Comparison of ENCODE assay signal across 17 mouse cellular contexts in genomic region chr12:100977551-100977950, GRCm38 (mm10).
"Had no signal": no experiment of that assay in that cellular context is flagged by ENCODE, and none has a peak within 500 bp of the region (broad histone marks: within the 10 kb centered on the region; RNA-seq: fewer than 3 reads in every experiment).

No protein-coding gene starts in this region.

- H3K36me3 ChIP-seq: heart, embryonic 10.5 days; heart, embryonic 12.5 days; hindbrain, embryonic 13.5 days; hindbrain, embryonic 15.5 days; intestine, embryonic 15.5 days; limb, embryonic 10.5 days; limb, embryonic 12.5 days had no signal

- H3K4me2 ChIP-seq: heart, embryonic 12.5 days; hindbrain, embryonic 13.5 days; hindbrain, embryonic 15.5 days; intestine, embryonic 15.5 days; limb, embryonic 12.5 days; liver, embryonic 11.5 days had no signal

- H3K4me3 ChIP-seq: heart, embryonic 10.5 days; heart, embryonic 12.5 days; hindbrain, embryonic 13.5 days; hindbrain, embryonic 15.5 days; intestine, embryonic 15.5 days; left cerebral cortex, adult 2 months; limb, embryonic 10.5 days; limb, embryonic 12.5 days had no signal

- DNase-seq: kidney, adult 18-20 months; kidney, adult 8-10 months; kidney, postnatal 10 days; kidney, postnatal 25 days; kidney, postnatal 4 days; layer of hippocampus, adult 9-11 months; liver had no signal

- H3K27me3 ChIP-seq: hindbrain, embryonic 13.5 days; hindbrain, embryonic 15.5 days; intestine, embryonic 15.5 days had no signal

- H3K9me3 ChIP-seq: heart, embryonic 10.5 days; heart, embryonic 12.5 days; hindbrain, embryonic 13.5 days; hindbrain, embryonic 15.5 days; intestine, embryonic 15.5 days; limb, embryonic 10.5 days; limb, embryonic 12.5 days had no signal

- H3K27ac ChIP-seq: heart, embryonic 10.5 days; hindbrain, embryonic 13.5 days; hindbrain, embryonic 15.5 days; intestine, embryonic 15.5 days; left cerebral cortex, adult 2 months; limb, embryonic 10.5 days; limb, embryonic 12.5 days had no signal

- ATAC-seq: intestine, embryonic 15.5 days; intestine, postnatal 0 days had no signal

- H3K9ac ChIP-seq: heart, embryonic 12.5 days; hindbrain, embryonic 13.5 days; hindbrain, embryonic 15.5 days; intestine, embryonic 15.5 days; limb, embryonic 12.5 days had no signal
